Mouse (Mus musculus) heart, adult 2 months (tissue): ENCODE measurements around the gene Gm7534.

Source experiments
- CTCF ChIP-seq: fragments of 200-600 bp; IDR thresholded peaks from 2 replicates; pipeline ENCODE4 v1.8.1; 2022; ENCODE audit warnings: antibody characterized with exemption, mild to moderate bottlenecking, moderate library complexity
- EP300 ChIP-seq: fragments of 200-500 bp; IDR thresholded peaks from 2 replicates; pipeline ENCODE4 v1.6.1; 2011; ENCODE audit warnings: low read depth, low read length, control low read depth; ENCODE audit not compliant: insufficient read depth
- POLR2A ChIP-seq: fragments of 200-500 bp; IDR thresholded peaks from 2 replicates; pipeline ENCODE4 v1.6.1; 2011; ENCODE audit warnings: mild to moderate bottlenecking, low read depth, low read length, control low read depth; ENCODE audit not compliant: insufficient read depth

- TF ChIP-seq POLR2A (no peak), EP300 (no peak), CTCF (no peak)
Measured at GRCm38 (mm10) chr4:134238686-134239085, 35.9 kb upstream of the Gm7534 start.
